Mouse (Mus musculus): ENCODE data around the gene Rps21. TPM values are rescaled to one million over a fixed set of nuclear protein-coding genes. Genes with fewer than 3 reads are reported as not detected.

Rps21 gene
- polyA plus RNA-seq, 1 experiment from 2014 or later, result 320 TPM

GRCm38 (mm10) chr2:180229129-180229528 lies 28.0 kb upstream of the Rps21 start:
- peaks cover 44% of the 10 kb centered on the region for H3K4me1 ChIP-seq (replicated peaks)
- ATAC-seq (ENCODE audit: insufficient read depth), result no peak

GRCm38 (mm10) chr2:180230482-180230881 lies 26.7 kb upstream of the Rps21 start:
- Histone ChIP-seq H3K27ac (replicated peaks) (no peak overlapping the region), H3K4me1 (replicated peaks) (peaks cover 46% of the 10 kb centered on the region)
- WGBS (ENCODE audit: insufficient replicate concordance), result 60% methylated on average over 4 of the region's 4 CpGs

More at GRCm38 (mm10) chr2:180229129-180229528, 28.0 kb upstream of the Rps21 start:
- 64% methylated on average over 3 of the region's 3 CpGs for WGBS (ENCODE audit: insufficient replicate concordance)
- no peak overlapping the region for H3K4me3 ChIP-seq (replicated peaks)
- H3K27me3 ChIP-seq, result peaks cover 48% of the 10 kb centered on the region
- no peak overlapping the region for H3K4me2 ChIP-seq
- no peak overlapping the region for H3K9ac ChIP-seq
- H3K9me3 ChIP-seq (replicated peaks), result no peaks in the 10 kb centered on the region
- no peaks in the 10 kb centered on the region for H3K36me3 ChIP-seq (replicated peaks)
- no peak overlapping the region for H3K27ac ChIP-seq (replicated peaks)

GRCm38 (mm10) chr2:180233101-180233904 lies 23.9 kb upstream of the Rps21 start:
- Histone ChIP-seq H3K9me3 (replicated peaks) (no peaks in the 10 kb centered on the region), H3K4me2 (no peak overlapping the region), H3K36me3 (replicated peaks) (no peaks in the 10 kb centered on the region), H3K4me3 (replicated peaks) (no peak overlapping the region), H3K4me1 (replicated peaks) (peaks cover 54% of the 10 kb centered on the region), H3K27ac (replicated peaks) (no peak overlapping the region), H3K27me3 (peaks cover 6% of the 10 kb centered on the region; the same call in 1 of the 2 replicates), H3K9ac (no peak overlapping the region)
- 56% methylated on average over 7 of the region's 7 CpGs for WGBS (ENCODE audit: insufficient replicate concordance)
- ATAC-seq (ENCODE audit: insufficient read depth), result no peak

More at GRCm38 (mm10) chr2:180230482-180230881, 26.7 kb upstream of the Rps21 start:
- Histone ChIP-seq H3K9me3 (replicated peaks) (no peaks in the 10 kb centered on the region), H3K36me3 (replicated peaks) (no peaks in the 10 kb centered on the region), H3K27me3 (peaks cover 34% of the 10 kb centered on the region), H3K4me3 (replicated peaks) (no peak overlapping the region), H3K9ac (no peak overlapping the region), H3K4me2 (no peak overlapping the region)
- ATAC-seq (ENCODE audit: insufficient read depth), result no peak

GRCm38 (mm10) chr2:180234353-180234752 lies 22.8 kb upstream of the Rps21 start:
- Histone ChIP-seq H3K27me3 (no peaks in the 10 kb centered on the region), H3K4me3 (replicated peaks) (no peak overlapping the region), H3K4me1 (replicated peaks) (peaks cover 60% of the 10 kb centered on the region), H3K4me2 (no peak overlapping the region), H3K9me3 (replicated peaks) (no peaks in the 10 kb centered on the region), H3K27ac (replicated peaks) (no peak overlapping the region), H3K36me3 (replicated peaks) (no peaks in the 10 kb centered on the region), H3K9ac (no peak overlapping the region)
- 83% methylated on average over 8 of the region's 8 CpGs for WGBS (ENCODE audit: insufficient replicate concordance)
- no peak for ATAC-seq (ENCODE audit: insufficient read depth)

GRCm38 (mm10) chr2:180234980-180235379 lies 22.2 kb upstream of the Rps21 start:
- Histone ChIP-seq H3K36me3 (replicated peaks) (no peaks in the 10 kb centered on the region), H3K9ac (no peak overlapping the region), H3K9me3 (replicated peaks) (no peaks in the 10 kb centered on the region), H3K4me3 (replicated peaks) (no peak overlapping the region), H3K4me2 (peak overlapping the region; percentile 46), H3K27ac (replicated peaks) (0 out of 2 replicates have a peak overlapping the region, but pooled peaks have one; percentile 92), H3K4me1 (replicated peaks) (peaks cover 60% of the 10 kb centered on the region), H3K27me3 (no peaks in the 10 kb centered on the region)
- no peak for ATAC-seq (ENCODE audit: insufficient read depth)
- WGBS (ENCODE audit: insufficient replicate concordance), result 55% methylated on average over 6 of the region's 6 CpGs

GRCm38 (mm10) chr2:180235788-180236187 lies 21.4 kb upstream of the Rps21 start:
- peak overlapping the region; percentile 32 for H3K4me3 ChIP-seq (replicated peaks)
- peaks cover 60% of the 10 kb centered on the region for H3K4me1 ChIP-seq (replicated peaks)
- WGBS (ENCODE audit: insufficient replicate concordance), result 67% methylated on average over 4 of the region's 4 CpGs
- H3K9me3 ChIP-seq (replicated peaks), result no peaks in the 10 kb centered on the region
- no peak for ATAC-seq (ENCODE audit: insufficient read depth)
- H3K27me3 ChIP-seq, result no peaks in the 10 kb centered on the region
- H3K27ac ChIP-seq (replicated peaks), result peak overlapping the region; percentile 92
- peak overlapping the region; percentile 46 for H3K4me2 ChIP-seq
- H3K9ac ChIP-seq, result 0 out of 2 replicates have a peak overlapping the region, but pooled peaks have one; percentile 16
- no peaks in the 10 kb centered on the region for H3K36me3 ChIP-seq (replicated peaks)

- whole genome bisulfite sequencing (ENCODE audit: insufficient replicate concordance), result 21% methylated on average over 3 of the region's 3 CpGs
- H3K4me2 ChIP-seq, result peak overlapping the region; percentile 46
- no peaks in the 10 kb centered on the region for H3K9me3 ChIP-seq (replicated peaks)
- no peaks in the 10 kb centered on the region for H3K36me3 ChIP-seq (replicated peaks)
- no peaks in the 10 kb centered on the region for H3K27me3 ChIP-seq
- H3K27ac ChIP-seq (replicated peaks), result peak overlapping the region; percentile 92
- H3K9ac ChIP-seq, result peak overlapping the region; percentile 45
- H3K4me3 ChIP-seq (replicated peaks), result peak overlapping the region; percentile 32
- ATAC-seq (ENCODE audit: insufficient read depth), result peak; percentile 83
- peaks cover 60% of the 10 kb centered on the region for H3K4me1 ChIP-seq (replicated peaks)
Observed at GRCm38 (mm10) chr2:180236500-180236899, 20.7 kb upstream of the Rps21 start.

GRCm38 (mm10) chr2:180236930-180237329 lies 20.2 kb upstream of the Rps21 start:
- Histone ChIP-seq H3K4me3 (replicated peaks) (no peak overlapping the region), H3K4me2 (peak overlapping the region; percentile 46), H3K4me1 (replicated peaks) (peaks cover 60% of the 10 kb centered on the region)

GRCm38 (mm10) chr2:180237601-180238345 lies 19.4 kb upstream of the Rps21 start:
- peaks cover 56% of the 10 kb centered on the region for H3K4me1 ChIP-seq (replicated peaks)
- H3K4me2 ChIP-seq, result peak overlapping the region; percentile 46

More at GRCm38 (mm10) chr2:180236930-180237329, 20.2 kb upstream of the Rps21 start:
- no peaks in the 10 kb centered on the region for H3K36me3 ChIP-seq (replicated peaks)
- no peaks in the 10 kb centered on the region for H3K9me3 ChIP-seq (replicated peaks)
- H3K9ac ChIP-seq, result no peak overlapping the region
- 36% methylated on average over 3 of the region's 3 CpGs for WGBS (ENCODE audit: insufficient replicate concordance)
- ATAC-seq (ENCODE audit: insufficient read depth), result peak; percentile 93
- peak overlapping the region; percentile 92 for H3K27ac ChIP-seq (replicated peaks)
- no peaks in the 10 kb centered on the region for H3K27me3 ChIP-seq

GRCm38 (mm10) chr2:180238591-180238990 lies 18.6 kb upstream of the Rps21 start:
- Histone ChIP-seq H3K36me3 (replicated peaks) (no peaks in the 10 kb centered on the region), H3K27me3 (no peaks in the 10 kb centered on the region), H3K9me3 (replicated peaks) (no peaks in the 10 kb centered on the region), H3K27ac (replicated peaks) (no peak overlapping the region), H3K4me1 (replicated peaks) (peaks cover 48% of the 10 kb centered on the region), H3K4me2 (no peak overlapping the region), H3K4me3 (replicated peaks) (no peak overlapping the region), H3K9ac (peak overlapping the region; percentile 15; the same call in 1 of the 2 replicates)
- ATAC-seq (ENCODE audit: insufficient read depth), result no peak
- 12% methylated on average over 5 of the region's 5 CpGs for WGBS (ENCODE audit: insufficient replicate concordance)

More at GRCm38 (mm10) chr2:180237601-180238345, 19.4 kb upstream of the Rps21 start:
- Histone ChIP-seq H3K27ac (replicated peaks) (peak overlapping the region; percentile 92), H3K9ac (no peak overlapping the region), H3K36me3 (replicated peaks) (no peaks in the 10 kb centered on the region), H3K27me3 (no peaks in the 10 kb centered on the region), H3K4me3 (replicated peaks) (no peak overlapping the region), H3K9me3 (replicated peaks) (no peaks in the 10 kb centered on the region)
- 68% methylated on average over 7 of the region's 7 CpGs for WGBS (ENCODE audit: insufficient replicate concordance)
- no peak for ATAC-seq (ENCODE audit: insufficient read depth)

- Histone ChIP-seq H3K9me3 (replicated peaks) (no peaks in the 10 kb centered on the region), H3K27me3 (no peaks in the 10 kb centered on the region), H3K9ac (no peak overlapping the region), H3K4me2 (no peak overlapping the region), H3K4me3 (replicated peaks) (no peak overlapping the region), H3K36me3 (replicated peaks) (no peaks in the 10 kb centered on the region), H3K27ac (replicated peaks) (no peak overlapping the region), H3K4me1 (replicated peaks) (peaks cover 7% of the 10 kb centered on the region)
- WGBS (ENCODE audit: insufficient replicate concordance), result 72% methylated on average over 4 of the region's 4 CpGs
- no peak for ATAC-seq (ENCODE audit: insufficient read depth)
Observed at GRCm38 (mm10) chr2:180243108-180243507, 14.1 kb upstream of the Rps21 start.

Data from liver, embryonic 15.5 days (tissue).